10 mouse cellular contexts compared by ENCODE assay signal in genomic region chr19:36129643-36130042, GRCm38 (mm10). TPM values are rescaled to one million over a fixed set of nuclear protein-coding genes. Genes with fewer than 3 reads are reported as not detected.
A peak's percentile ranks its signal among the peaks of the same experiment; 100 is the strongest.
DNase-seq lines count a peak whose midpoint lies in the region; ATAC-seq and TF ChIP-seq lines count a peak whose summit lies in the region.
"Had no signal": no experiment of that assay in that cellular context is flagged by ENCODE, and none has a peak within 500 bp of the region (broad histone marks: within the 10 kb centered on the region; RNA-seq: fewer than 3 reads in every experiment).

No protein-coding gene starts in this region.

- no peaks in the 10 kb centered on the region for H3K9me3 ChIP-seq in heart, embryonic 11.5 days (replicated peaks; ENCODE audit: control insufficient read depth, low read length)
- H3K9me3 ChIP-seq in MEL (replicated peaks; ENCODE audit: insufficient read depth, low read length), result no peaks in the 10 kb centered on the region
- H3K9me3 ChIP-seq in heart, embryonic 16.5 days (replicated peaks; ENCODE audit: control insufficient read depth, low read length), result peaks cover 4% of the 10 kb centered on the region; the same call in 1 of the 2 replicates
- no peaks in the 10 kb centered on the region for H3K9me3 ChIP-seq in forebrain, embryonic 12.5 days
- H3K9me3 ChIP-seq: embryonic facial prominence, embryonic 13.5 days had no signal

- TF ChIP-seq RAD21 in MEL (IDR thresholded peaks at IDR 0.05; ENCODE audit: low read depth, low read length), result no peak

- ATAC-seq in heart, embryonic 11.5 days (replicated peaks; ENCODE audit: insufficient number of reproducible peaks, low FRiP score, low TSS enrichment), result peak; percentile 89
- peak; percentile 94 for ATAC-seq in heart, embryonic 16.5 days (replicated peaks; ENCODE audit: extremely low read depth, insufficient read depth, low FRiP score)
- no peak for ATAC-seq in forebrain, embryonic 12.5 days (ENCODE audit: low FRiP score)

- H3K9ac ChIP-seq in heart, embryonic 11.5 days (ENCODE audit: low read depth, low read length), result peak overlapping the region; percentile 71
- H3K9ac ChIP-seq in MEL (ENCODE audit: control insufficient read depth, low read depth, low read length, poor library complexity, severe bottlenecking), result no peak overlapping the region
- H3K9ac ChIP-seq in heart, embryonic 16.5 days (ENCODE audit: low read length), result peak overlapping the region; percentile 66
- no peak overlapping the region for H3K9ac ChIP-seq in forebrain, embryonic 12.5 days
- H3K9ac ChIP-seq: embryonic facial prominence, embryonic 13.5 days had no signal

- H3K27me3 ChIP-seq in heart, embryonic 11.5 days (ENCODE audit: control insufficient read depth, insufficient read depth, low read length), result no peaks in the 10 kb centered on the region
- H3K27me3 ChIP-seq in MEL (ENCODE audit: control insufficient read depth in 1 of 2, insufficient read depth in 2 of 2, low read length in 2 of 2), result no peaks in the 10 kb centered on the region; a peak in 1 of 4 replicates
- H3K27me3 ChIP-seq in heart, embryonic 16.5 days (ENCODE audit: control insufficient read depth, insufficient read depth, low read length), result no peaks in the 10 kb centered on the region
- no peaks in the 10 kb centered on the region for H3K27me3 ChIP-seq in forebrain, embryonic 12.5 days
- H3K27me3 ChIP-seq: CH12.LX; embryonic facial prominence, embryonic 13.5 days had no signal

- no peak for TF ChIP-seq CTCF in MEL (IDR thresholded peaks at IDR 0.05 in 2 of 3, conservative IDR thresholded peaks at IDR 0.05 in 1 of 3; ENCODE audit: control insufficient read depth in 1 of 3, insufficient read depth in 1 of 3, low read depth in 2 of 3, low read length in 3 of 3, poor library complexity in 1 of 3, severe bottlenecking in 1 of 3)

- H3K79me2 ChIP-seq in MEL (ENCODE audit: control insufficient read depth, insufficient read depth, low read length, poor library complexity), result no peaks in the 10 kb centered on the region

- TF ChIP-seq EP300 in MEL (IDR thresholded peaks at IDR 0.05; ENCODE audit: low read depth in 1 of 2, low read length in 2 of 2), result no peak

- peak overlapping the region; percentile 18 for H3K4me3 ChIP-seq in heart, embryonic 11.5 days (ENCODE audit: low read depth, low read length)
- peak overlapping the region in 1 of 2 experiments; percentile 19; a peak in 2 of 4 replicates for H3K4me3 ChIP-seq in MEL (ENCODE audit: control insufficient read depth in 1 of 2, insufficient read depth in 1 of 2, low read depth in 2 of 2, low read length in 2 of 2)
- H3K4me3 ChIP-seq in heart, embryonic 16.5 days (ENCODE audit: low read length), result peak overlapping the region; percentile 42
- H3K4me3 ChIP-seq in forebrain, embryonic 12.5 days (replicated peaks), result no peak overlapping the region
- H3K4me3 ChIP-seq: embryonic facial prominence, embryonic 13.5 days had no signal

- H3K36me3 ChIP-seq in heart, embryonic 11.5 days (ENCODE audit: control insufficient read depth, insufficient read depth, low read length), result no peaks in the 10 kb centered on the region
- peaks cover 0 to 3% of the 10 kb centered on the region in 2 experiments; a peak in 2 of 4 replicates for H3K36me3 ChIP-seq in MEL (ENCODE audit: control insufficient read depth in 1 of 2, insufficient read depth in 2 of 2, low read length in 2 of 2)
- H3K36me3 ChIP-seq in heart, embryonic 16.5 days (ENCODE audit: control insufficient read depth, insufficient read depth), result no peaks in the 10 kb centered on the region
- no peaks in the 10 kb centered on the region for H3K36me3 ChIP-seq in forebrain, embryonic 12.5 days (replicated peaks)
- H3K36me3 ChIP-seq: embryonic facial prominence, embryonic 13.5 days had no signal

- no peak for DNase-seq in heart, postnatal 36 days
- DNase-seq in MEL (ENCODE audit: low read depth, low spot score), result peak; percentile 67
- DNase-seq in lung, postnatal 10 days, result peak; percentile 29
- no peak for DNase-seq in left cerebral cortex, postnatal 14 days (ENCODE audit: low spot score in 2 of 2)
- DNase-seq in thymus, postnatal 0 days (ENCODE audit: low spot score), result no peak

- no peak for TF ChIP-seq POLR2A in MEL (IDR thresholded peaks at IDR 0.05; ENCODE audit: control insufficient read depth in 1 of 2, insufficient read depth in 1 of 2, low read depth in 1 of 2, low read length in 2 of 2, poor library complexity in 1 of 2)

- peak overlapping the region; percentile 66 for H3K4me2 ChIP-seq in heart, embryonic 11.5 days
- peak overlapping the region; percentile 64 for H3K4me2 ChIP-seq in heart, embryonic 16.5 days (ENCODE audit: low read depth, low read length)
- H3K4me2 ChIP-seq in forebrain, embryonic 12.5 days, result no peak overlapping the region

- peak overlapping the region; percentile 96 for H3K27ac ChIP-seq in heart, embryonic 11.5 days (ENCODE audit: low read depth, low read length)
- no peak overlapping the region for H3K27ac ChIP-seq in MEL (ENCODE audit: control insufficient read depth, low read depth, low read length)
- peak overlapping the region; percentile 92 for H3K27ac ChIP-seq in heart, embryonic 16.5 days (ENCODE audit: low read length)
- H3K27ac ChIP-seq in forebrain, embryonic 12.5 days, result no peak overlapping the region
- H3K27ac ChIP-seq: embryonic facial prominence, embryonic 13.5 days had no signal

- intact Hi-C loops in heart, postnatal 36 days (cut with DNase I), result no loop called here
- intact Hi-C loops in left cerebral cortex, postnatal 14 days (cut with DNase I), result no loop called here

- WGBS in heart, embryonic 11.5 days (ENCODE audit: insufficient replicate concordance), result 2% methylated on average over 12 of the region's 12 CpGs
- WGBS in heart, embryonic 16.5 days, result 4% methylated on average over 12 of the region's 12 CpGs
- WGBS in forebrain, embryonic 12.5 days, result 59% methylated on average over 12 of the region's 12 CpGs

- H3K4me1 ChIP-seq in heart, embryonic 11.5 days (ENCODE audit: control insufficient read depth, insufficient read depth, low read length), result peaks cover 12% of the 10 kb centered on the region; the same call in 1 of the 2 replicates
- peaks cover 0 to 4% of the 10 kb centered on the region in 2 experiments; a peak in 1 of 4 replicates for H3K4me1 ChIP-seq in MEL (ENCODE audit: control insufficient read depth in 1 of 2, insufficient read depth in 2 of 2, low read length in 2 of 2)
- H3K4me1 ChIP-seq in heart, embryonic 16.5 days (ENCODE audit: control insufficient read depth, insufficient read depth, low read length), result peaks cover 12% of the 10 kb centered on the region
- no peaks in the 10 kb centered on the region for H3K4me1 ChIP-seq in forebrain, embryonic 12.5 days

TF ChIP-seq in MEL, 35 proteins besides CTCF, POLR2A, EP300 and RAD21:
- TF ChIP-seq GATA1 (IDR thresholded peaks at IDR 0.05; ENCODE audit: low read depth, low read length), result peak; percentile 30; the same call in 1 of the 2 replicates
- TF ChIP-seq POLR2AphosphoS2 (IDR thresholded peaks at IDR 0.05; ENCODE audit: low read length), result no peak
- no peak for TF ChIP-seq USF2 (IDR thresholded peaks at IDR 0.05; ENCODE audit: borderline replicate concordance in 1 of 2, insufficient read depth in 1 of 2, low read depth in 1 of 2, low read length in 2 of 2)
- TF ChIP-seq TAL1 (IDR thresholded peaks at IDR 0.05; ENCODE audit: low read length), result peak; percentile 5; the same call in 1 of the 2 replicates

RNA-seq across cellular contexts. Expression of gene Ankrd1, which starts 9.7 kb away (rescaled TPM):
- 450 and 606 TPM in 2 replicates for polyA plus RNA-seq in heart, embryonic 11.5 days (2014; fragmentation: Nextera tagmentation; extraction: Ambion mirVana)
- total RNA-seq in heart, postnatal 36 days (2021), result 100 to 1,000 TPM; 424 to 684 TPM
- total RNA-seq in MEL (2012; rRNA removed), result not detected in 2 replicates
- not detected for polyA plus RNA-seq in MEL (2012; ENCODE audit: insufficient read depth in 1 of 2, insufficient read length in 2 of 2, low read depth in 1 of 2, low replicate concordance in 2 of 2, missing spikeins in 1 of 2)
- polyA plus RNA-seq in heart, embryonic 16.5 days (2015; fragmentation: Nextera tagmentation; extraction: Ambion mirVana), result 427 and 514 TPM in 2 replicates
- not detected for total RNA-seq in left cerebral cortex, postnatal 14 days (2021)
- polyA plus RNA-seq in forebrain, embryonic 12.5 days (2016; fragmentation: Nextera tagmentation; extraction: Ambion mirVana), result 0.10 TPM in 1 of 2 replicates, not detected in the other
- 0.10 and 0.22 TPM in 2 replicates for polyA plus RNA-seq in thymus, postnatal 0 days (2015; fragmentation: Nextera tagmentation; extraction: Ambion mirVana)
- total RNA-seq: CH12.LX had no signal

RNA-seq across cellular contexts. Expression of gene Rpp30, which starts 46.1 kb away (rescaled TPM):
- polyA plus RNA-seq in heart, embryonic 11.5 days (2014; fragmentation: Nextera tagmentation; extraction: Ambion mirVana), result 53.3 and 55.6 TPM in 2 replicates
- total RNA-seq in heart, postnatal 36 days (2021), result 10 to 100 TPM; 12.7 to 19.5 TPM
- total RNA-seq in MEL (2012; rRNA removed), result 52.0 and 55.4 TPM in 2 replicates
- polyA plus RNA-seq in MEL (2012; ENCODE audit: insufficient read depth in 1 of 2, insufficient read length in 2 of 2, low read depth in 1 of 2, low replicate concordance in 2 of 2, missing spikeins in 1 of 2), result 10 to 100 TPM in 1 of 2 experiments, not detected in 1; 81.3 TPM
- polyA plus RNA-seq in heart, embryonic 16.5 days (2015; fragmentation: Nextera tagmentation; extraction: Ambion mirVana), result 45.2 and 48.1 TPM in 2 replicates
- 10 to 100 TPM; 15.6 to 15.7 TPM for total RNA-seq in left cerebral cortex, postnatal 14 days (2021)
- polyA plus RNA-seq in forebrain, embryonic 12.5 days (2016; fragmentation: Nextera tagmentation; extraction: Ambion mirVana), result 108 and 109 TPM in 2 replicates
- 92.1 and 92.3 TPM in 2 replicates for polyA plus RNA-seq in thymus, postnatal 0 days (2015; fragmentation: Nextera tagmentation; extraction: Ambion mirVana)

Comparison
In these comparisons a context has a peak if more than half of its experiments do, and no peak if none do; other contexts are left out.
1. H3K27ac ChIP-seq: peak in heart, embryonic 11.5 days (single experiment) and heart, embryonic 16.5 days (single experiment); none in MEL (single experiment) and forebrain, embryonic 12.5 days (single experiment).
2. H3K9ac ChIP-seq: peak in heart, embryonic 11.5 days (single experiment) and heart, embryonic 16.5 days (single experiment); none in MEL (single experiment) and forebrain, embryonic 12.5 days (single experiment).
3. DNase-seq: peak in MEL (single experiment) and lung, postnatal 10 days (single experiment); none in heart, postnatal 36 days (0 of 2), left cerebral cortex, postnatal 14 days (0 of 2) and thymus, postnatal 0 days (single experiment).
4. RNA of gene Ankrd1, which starts 9.7 kb away (polyA plus RNA-seq): 427 to 514 TPM in heart, embryonic 16.5 days and 450 to 606 TPM in heart, embryonic 11.5 days; 0.10 to 0.22 TPM in thymus, postnatal 0 days, 0.10 TPM in forebrain, embryonic 12.5 days and not detected in MEL; every median in the first group is over 100 times any median in the second.